8 mouse cellular contexts compared by ENCODE assay signal in genomic region chr11:5057541-5057855, GRCm38 (mm10). TPM values are rescaled to one million over a fixed set of nuclear protein-coding genes. Genes with fewer than 3 reads are reported as not detected.
DNase-seq lines count a peak whose midpoint lies in the region; ATAC-seq and TF ChIP-seq lines count a peak whose summit lies in the region.

No protein-coding gene starts in this region.

- H3K27me3 ChIP-seq in lung, embryonic 14.5 days (ENCODE audit: insufficient read depth, low read length), result peaks cover 75% of the 10 kb centered on the region
- peaks cover 62% of the 10 kb centered on the region for H3K27me3 ChIP-seq in forebrain, embryonic 11.5 days (ENCODE audit: control insufficient read depth, insufficient read depth, low read length)
- peaks cover 77% of the 10 kb centered on the region for H3K27me3 ChIP-seq in limb, embryonic 13.5 days

- H3K36me3 ChIP-seq in lung, embryonic 14.5 days (ENCODE audit: insufficient read depth), result 0 out of 2 replicates have a peak, but pooled peaks cover 8% of the 10 kb centered on the region
- no peaks in the 10 kb centered on the region for H3K36me3 ChIP-seq in forebrain, embryonic 11.5 days (ENCODE audit: control insufficient read depth, insufficient read depth, low read length)
- peaks cover 11% of the 10 kb centered on the region; the same call in 1 of the 2 replicates for H3K36me3 ChIP-seq in limb, embryonic 13.5 days

- H3K4me3 ChIP-seq in lung, embryonic 14.5 days (ENCODE audit: low read depth, low read length), result peak overlapping the region; percentile 46
- peak overlapping the region; percentile 43 for H3K4me3 ChIP-seq in forebrain, embryonic 11.5 days (ENCODE audit: low read depth, low read length)
- peak overlapping the region; percentile 56 for H3K4me3 ChIP-seq in limb, embryonic 13.5 days
- peak overlapping the region; percentile 55 for H3K4me3 ChIP-seq in olfactory bulb, adult 2 months (ENCODE audit: insufficient read depth, low read depth, low read length)

- 20% methylated on average over 8 of the region's 8 CpGs for WGBS in lung, embryonic 14.5 days
- 11% methylated on average over 8 of the region's 8 CpGs for WGBS in forebrain, embryonic 11.5 days
- WGBS in limb, embryonic 13.5 days, result 17% methylated on average over 8 of the region's 8 CpGs
- 38% methylated on average over 8 of the region's 8 CpGs for WGBS in olfactory bulb, adult 2 months

- H3K4me1 ChIP-seq in lung, embryonic 14.5 days (ENCODE audit: insufficient read depth), result peaks cover 11% of the 10 kb centered on the region; the same call in 1 of the 2 replicates
- peaks cover 41% of the 10 kb centered on the region for H3K4me1 ChIP-seq in forebrain, embryonic 11.5 days (replicated peaks; ENCODE audit: control insufficient read depth, insufficient read depth, low read length)
- peaks cover 64% of the 10 kb centered on the region for H3K4me1 ChIP-seq in limb, embryonic 13.5 days
- peaks cover 58% of the 10 kb centered on the region for H3K4me1 ChIP-seq in olfactory bulb, adult 2 months (ENCODE audit: control insufficient read depth, insufficient read depth, low read length)

- no peak for DNase-seq in lung, embryonic 14.5 days
- no peak for DNase-seq in lung, postnatal 10 days
- DNase-seq in forebrain, embryonic 11.5 days (ENCODE audit: low spot score), result no peak
- no peak for DNase-seq in adipocyte (ENCODE audit: low spot score)
- no peak for DNase-seq in natural killer cell, adult 2 months (ENCODE audit: low spot score in 2 of 2)

- TF ChIP-seq CTCF in lung, embryonic 14.5 days (IDR thresholded peaks at IDR 0.05; ENCODE audit: low read depth), result no peak
- no peak for TF ChIP-seq CTCF in olfactory bulb, adult 2 months (IDR thresholded peaks at IDR 0.05; ENCODE audit: insufficient read depth, low read depth, low read length)

- peak overlapping the region; percentile 85 for H3K4me2 ChIP-seq in lung, embryonic 14.5 days
- peak overlapping the region; percentile 78 for H3K4me2 ChIP-seq in forebrain, embryonic 11.5 days (ENCODE audit: low read depth, low read length, severe bottlenecking)
- H3K4me2 ChIP-seq in limb, embryonic 13.5 days (replicated peaks), result peak overlapping the region; percentile 94

- H3K9me3 ChIP-seq in lung, embryonic 14.5 days (ENCODE audit: low read depth, low read length), result no peaks in the 10 kb centered on the region
- no peaks in the 10 kb centered on the region for H3K9me3 ChIP-seq in forebrain, embryonic 11.5 days (ENCODE audit: control insufficient read depth, low read length)
- no peaks in the 10 kb centered on the region for H3K9me3 ChIP-seq in limb, embryonic 13.5 days

- H3K27ac ChIP-seq in lung, embryonic 14.5 days (ENCODE audit: low read depth), result no peak overlapping the region
- no peak overlapping the region for H3K27ac ChIP-seq in forebrain, embryonic 11.5 days (ENCODE audit: low read depth, low read length)
- H3K27ac ChIP-seq in limb, embryonic 13.5 days, result no peak overlapping the region
- H3K27ac ChIP-seq in olfactory bulb, adult 2 months (ENCODE audit: insufficient read depth, low read depth, low read length), result no peak overlapping the region

- no peak for ATAC-seq in lung, embryonic 14.5 days (ENCODE audit: insufficient read depth)
- ATAC-seq in forebrain, embryonic 11.5 days (replicated peaks; ENCODE audit: low FRiP score), result no peak
- ATAC-seq in limb, embryonic 13.5 days (ENCODE audit: low FRiP score, low read depth), result no peak
- ATAC-seq in megakaryocyte progenitor cell, adult 5-6 weeks (replicated peaks; ENCODE audit: poor library complexity), result no peak

- no peak for TF ChIP-seq POLR2A in olfactory bulb, adult 2 months (IDR thresholded peaks at IDR 0.05; ENCODE audit: insufficient read depth, low read depth, low read length)

- peak overlapping the region; percentile 47 for H3K9ac ChIP-seq in lung, embryonic 14.5 days
- H3K9ac ChIP-seq in forebrain, embryonic 11.5 days (ENCODE audit: low read length), result no peak overlapping the region; the same call in 1 of the 2 replicates
- H3K9ac ChIP-seq in limb, embryonic 13.5 days, result peak overlapping the region; percentile 74

RNA-seq across cellular contexts. Expression of gene Rasl10a, which starts 0.4 kb away (rescaled TPM):
- 0.75 and 0.78 TPM in 2 replicates for polyA plus RNA-seq in lung, embryonic 14.5 days (2014; fragmentation: Nextera tagmentation; extraction: Ambion mirVana)
- 0.23 and 0.99 TPM in 2 replicates for polyA plus RNA-seq in forebrain, embryonic 11.5 days (2014; fragmentation: Nextera tagmentation; extraction: Ambion mirVana)
- polyA plus RNA-seq in limb, embryonic 13.5 days (2015; fragmentation: Nextera tagmentation; extraction: Ambion mirVana), result 4.2 and 5.2 TPM in 2 replicates
- polyA plus RNA-seq in olfactory bulb, adult 2 months (2012; ENCODE audit: insufficient read depth, insufficient read length, low replicate concordance, missing spikeins), result not detected in 2 replicates
- not detected in 2 replicates for total RNA-seq in megakaryocyte progenitor cell, adult 5-6 weeks (2015)
- not detected in 2 replicates for total RNA-seq in megakaryocyte progenitor cell, adult 5-6 weeks (2017)

RNA-seq across cellular contexts. Expression of gene Gas2l1, which starts 7.6 kb away (rescaled TPM):
- polyA plus RNA-seq in lung, embryonic 14.5 days (2014; fragmentation: Nextera tagmentation; extraction: Ambion mirVana), result 33.2 and 36.3 TPM in 2 replicates
- polyA plus RNA-seq in forebrain, embryonic 11.5 days (2014; fragmentation: Nextera tagmentation; extraction: Ambion mirVana), result 36.3 and 39.7 TPM in 2 replicates
- polyA plus RNA-seq in limb, embryonic 13.5 days (2015; fragmentation: Nextera tagmentation; extraction: Ambion mirVana), result 25.5 and 28.4 TPM in 2 replicates
- polyA plus RNA-seq in olfactory bulb, adult 2 months (2012; ENCODE audit: insufficient read depth, insufficient read length, low replicate concordance, missing spikeins), result not detected in 2 replicates
- 0.22 and 0.46 TPM in 2 replicates for total RNA-seq in megakaryocyte progenitor cell, adult 5-6 weeks (2015)
- 0.58 TPM in 1 of 2 replicates, not detected in the other for total RNA-seq in megakaryocyte progenitor cell, adult 5-6 weeks (2017)

RNA-seq across cellular contexts. Expression of gene Rhbdd3, which starts 41.2 kb away (rescaled TPM):
- polyA plus RNA-seq in lung, embryonic 14.5 days (2014; fragmentation: Nextera tagmentation; extraction: Ambion mirVana), result 27.9 and 29.9 TPM in 2 replicates
- 26.5 and 34.4 TPM in 2 replicates for polyA plus RNA-seq in forebrain, embryonic 11.5 days (2014; fragmentation: Nextera tagmentation; extraction: Ambion mirVana)
- 25.1 and 25.9 TPM in 2 replicates for polyA plus RNA-seq in limb, embryonic 13.5 days (2015; fragmentation: Nextera tagmentation; extraction: Ambion mirVana)
- not detected in 2 replicates for polyA plus RNA-seq in olfactory bulb, adult 2 months (2012; ENCODE audit: insufficient read depth, insufficient read length, low replicate concordance, missing spikeins)
- total RNA-seq in megakaryocyte progenitor cell, adult 5-6 weeks (2015), result 8.5 and 10.2 TPM in 2 replicates
- total RNA-seq in megakaryocyte progenitor cell, adult 5-6 weeks (2017), result 22.2 and 33.8 TPM in 2 replicates

RNA-seq across cellular contexts. Expression of gene Ewsr1, which starts 41.6 kb away (rescaled TPM):
- 398 and 449 TPM in 2 replicates for polyA plus RNA-seq in lung, embryonic 14.5 days (2014; fragmentation: Nextera tagmentation; extraction: Ambion mirVana)
- 509 and 539 TPM in 2 replicates for polyA plus RNA-seq in forebrain, embryonic 11.5 days (2014; fragmentation: Nextera tagmentation; extraction: Ambion mirVana)
- 920 and 938 TPM in 2 replicates for polyA plus RNA-seq in limb, embryonic 13.5 days (2015; fragmentation: Nextera tagmentation; extraction: Ambion mirVana)
- polyA plus RNA-seq in olfactory bulb, adult 2 months (2012; ENCODE audit: insufficient read depth, insufficient read length, low replicate concordance, missing spikeins), result 1,053 and 1,293 TPM in 2 replicates
- 183 and 217 TPM in 2 replicates for total RNA-seq in megakaryocyte progenitor cell, adult 5-6 weeks (2015)
- total RNA-seq in megakaryocyte progenitor cell, adult 5-6 weeks (2017), result 513 and 628 TPM in 2 replicates
